Mouse (Mus musculus) kidney, embryonic 16.5 days (tissue): ENCODE results near the gene 4930524B15Rik. TPM values are rescaled to one million over a fixed set of nuclear protein-coding genes. Genes with fewer than 3 reads are reported as not detected.
"Not testable (repeated sequence)": the region's sequence is repeated elsewhere in the genome, so short reads cannot be mapped to it uniquely, and the experiment has no call there.

Source experiments
- ATAC-seq: fragments of 200-750 bp; cut with Nextera tagmentation; 2 replicates; pipeline ENCODE4 v1.8.0; 2017; ENCODE audit warnings: moderate TSS enrichment; ENCODE audit not compliant: low FRiP score, low TSS enrichment
- H3K27ac ChIP-seq: fragments of 300-500 bp; sonication (generic); 2 replicates; pipeline ENCODE4 v1.5.1; 2014; ENCODE audit warnings: low read length
- H3K27me3 ChIP-seq: fragments of 300-500 bp; sonication (generic); 2 replicates; pipeline ENCODE4 v1.6.1; 2014; ENCODE audit warnings: low read length, control low read depth, mixed read lengths; ENCODE audit not compliant: insufficient read depth
- H3K36me3 ChIP-seq: fragments of 300-500 bp; sonication (generic); 2 replicates; pipeline ENCODE4 v1.6.1; 2014; ENCODE audit warnings: low read length, control low read depth, mixed read lengths; ENCODE audit not compliant: insufficient read depth
- H3K4me1 ChIP-seq: fragments of 300-500 bp; sonication (generic); 2 replicates; pipeline ENCODE4 v1.6.1; 2014; ENCODE audit warnings: low read length, control low read depth, mixed read lengths; ENCODE audit not compliant: insufficient read depth
- H3K4me2 ChIP-seq: fragments of 300-500 bp; sonication (generic); replicated peaks from 2 replicates; pipeline ENCODE4 v1.6.1; 2014; ENCODE audit warnings: low read depth, low read length
- H3K4me3 ChIP-seq: fragments of 300-500 bp; sonication (generic); 2 replicates; pipeline ENCODE4 v1.5.1; 2014; ENCODE audit warnings: mild to moderate bottlenecking, low read length
- H3K9ac ChIP-seq: fragments of 300-500 bp; sonication (generic); replicated peaks from 2 replicates; pipeline ENCODE4 v1.6.1; 2014; ENCODE audit warnings: low read length
- H3K9me3 ChIP-seq: fragments of 300-500 bp; sonication (generic); 2 replicates; pipeline ENCODE4 v1.6.1; 2016; ENCODE audit warnings: low read length, control low read depth
- WGBS: fragments of 180-500 bp; shearing (Covaris S2); extraction: QIAGEN DNeasy Blood & Tissue Kit; methylation state at CpG from one replicate; pipeline ENCODE4 v1.1.7; 2014; 5-methylcytosine and 5-hydroxymethylcytosine counted together
- polyA plus RNA-seq: library from polyadenylated mRNA; unstranded; fragments of >200 nt; fragmentation: Nextera tagmentation; extraction: Ambion mirVana; gene quantifications from 2 replicates; pipeline ENCODE4 v1.2.1, GENCODE M21; 2015

Gene 4930524B15Rik
- polyA plus RNA-seq, 1 experiment from 2014 or later: not detected

GRCm38 (mm10) chr11:31948462-31949330 lies 16.7 kb upstream of the 4930524B15Rik start:
- Histone ChIP-seq H3K27ac (no peak overlapping the region), H3K9ac (peak overlapping the region; percentile 33), H3K4me2 (peak overlapping the region; percentile 61), H3K27me3 (peaks cover 3% of the 10 kb centered on the region; the same call in 1 of the 2 replicates), H3K4me3 (peak overlapping the region; percentile 52), H3K9me3 (no peaks in the 10 kb centered on the region), H3K36me3 (no peaks in the 10 kb centered on the region), H3K4me1 (peaks cover 7% of the 10 kb centered on the region)
- WGBS: 27% methylated on average over 15 of the region's 15 CpGs
- peak; percentile 63; the same call in 1 of the 2 replicates for ATAC-seq

GRCm38 (mm10) chr11:31949331-31949785 lies 16.0 kb upstream of the 4930524B15Rik start:
- Histone ChIP-seq H3K4me2 (peak overlapping the region; percentile 61), H3K27me3 (peaks cover 3% of the 10 kb centered on the region; the same call in 1 of the 2 replicates), H3K4me3 (peak overlapping the region; percentile 52), H3K9ac (peak overlapping the region; percentile 33), H3K9me3 (no peaks in the 10 kb centered on the region), H3K4me1 (peaks cover 7% of the 10 kb centered on the region), H3K27ac (no peak overlapping the region), H3K36me3 (no peaks in the 10 kb centered on the region)
- WGBS: 3% methylated on average over 17 of the region's 17 CpGs
- peak; percentile 71 for ATAC-seq

- Histone ChIP-seq H3K9ac (no peak overlapping the region), H3K4me3 (no peak overlapping the region), H3K4me1 (no peaks in the 10 kb centered on the region), H3K27me3 (no peaks in the 10 kb centered on the region), H3K27ac (no peak overlapping the region), H3K4me2 (no peak overlapping the region), H3K36me3 (no peaks in the 10 kb centered on the region), H3K9me3 (no peaks in the 10 kb centered on the region)
- ATAC-seq: no peak
These were observed 5.3 kb upstream of the 4930524B15Rik start for GRCm38 (mm10) chr11:31960071-31960470.

- H3K4me2 ChIP-seq: no peak overlapping the region
- no peaks in the 10 kb centered on the region for H3K9me3 ChIP-seq
- WGBS: 95% methylated on average over 1 of the region's 1 CpGs
- no peaks in the 10 kb centered on the region for H3K36me3 ChIP-seq
- no peak overlapping the region for H3K4me3 ChIP-seq
- ATAC-seq: no peak
- H3K27me3 ChIP-seq: no peaks in the 10 kb centered on the region
- 0 out of 2 replicates have a peak, but pooled peaks cover 6% of the 10 kb centered on the region for H3K4me1 ChIP-seq
- no peak overlapping the region for H3K27ac ChIP-seq
- no peak overlapping the region for H3K9ac ChIP-seq
These were observed 1.4 kb upstream of the 4930524B15Rik start for GRCm38 (mm10) chr11:31963993-31964392.

- no peak overlapping the region for H3K4me3 ChIP-seq
- peaks cover 1% of the 10 kb centered on the region; the same call in 1 of the 2 replicates for H3K9me3 ChIP-seq
- no peaks in the 10 kb centered on the region for H3K36me3 ChIP-seq
- 76% methylated on average over 4 of the region's 4 CpGs for WGBS
- H3K4me1 ChIP-seq: no peaks in the 10 kb centered on the region
- no peak overlapping the region for H3K4me2 ChIP-seq
- H3K9ac ChIP-seq: no peak overlapping the region
- H3K27ac ChIP-seq: no peak overlapping the region
- no peaks in the 10 kb centered on the region for H3K27me3 ChIP-seq
- ATAC-seq: no peak
These were observed 8.7 kb downstream of the 4930524B15Rik start for GRCm38 (mm10) chr11:31974132-31974531.

- H3K4me1 ChIP-seq: no peaks in the 10 kb centered on the region
- H3K27ac ChIP-seq: no peak overlapping the region
- ATAC-seq: no peak
- peaks cover 4% of the 10 kb centered on the region; the same call in 1 of the 2 replicates for H3K9me3 ChIP-seq
- H3K9ac ChIP-seq: no peak overlapping the region
- no peak overlapping the region for H3K4me3 ChIP-seq
- WGBS: 59% methylated on average over 8 of the region's 8 CpGs
- no peaks in the 10 kb centered on the region for H3K36me3 ChIP-seq
- no peaks in the 10 kb centered on the region for H3K27me3 ChIP-seq
- H3K4me2 ChIP-seq: no peak overlapping the region
These were observed 9.4 kb downstream of the 4930524B15Rik start for GRCm38 (mm10) chr11:31974826-31975225.

- no peaks in the 10 kb centered on the region for H3K36me3 ChIP-seq
- H3K9ac ChIP-seq: no peak overlapping the region
- H3K4me1 ChIP-seq: no peaks in the 10 kb centered on the region
- ATAC-seq: no peak
- H3K27me3 ChIP-seq: no peaks in the 10 kb centered on the region
- H3K27ac ChIP-seq: no peak overlapping the region
- H3K4me2 ChIP-seq: no peak overlapping the region
- no peak overlapping the region for H3K4me3 ChIP-seq
- peaks cover 7% of the 10 kb centered on the region; the same call in 1 of the 2 replicates for H3K9me3 ChIP-seq
- 83% methylated on average over 5 of the region's 5 CpGs for WGBS
These were observed 10.3 kb downstream of the 4930524B15Rik start for GRCm38 (mm10) chr11:31975678-31976077.

GRCm38 (mm10) chr11:31976137-31976536 lies 10.7 kb downstream of the 4930524B15Rik start:
- Histone ChIP-seq H3K9ac (no peak overlapping the region), H3K36me3 (no peaks in the 10 kb centered on the region), H3K9me3 (peaks cover 7% of the 10 kb centered on the region; the same call in 1 of the 2 replicates), H3K27ac (no peak overlapping the region), H3K27me3 (no peaks in the 10 kb centered on the region), H3K4me1 (no peaks in the 10 kb centered on the region), H3K4me2 (no peak overlapping the region), H3K4me3 (no peak overlapping the region)
- 64% methylated on average over 5 of the region's 5 CpGs for whole genome bisulfite sequencing
- no peak for ATAC-seq

- H3K27ac ChIP-seq, H3K9me3 ChIP-seq, H3K27me3 ChIP-seq, H3K4me3 ChIP-seq, H3K36me3 ChIP-seq, H3K4me1 ChIP-seq, ATAC-seq, H3K9ac ChIP-seq, H3K4me2 ChIP-seq: not testable (repeated sequence)
- 95% methylated on average over 5 of the region's 5 CpGs for WGBS
These were observed 14.7 kb downstream of the 4930524B15Rik start for GRCm38 (mm10) chr11:31980089-31980488.

- H3K4me3 ChIP-seq: no peak overlapping the region
- H3K4me2 ChIP-seq: no peak overlapping the region
- 91% methylated on average over 7 of the region's 7 CpGs for WGBS
- ATAC-seq: no peak
- H3K36me3 ChIP-seq: no peaks in the 10 kb centered on the region
- H3K27ac ChIP-seq: no peak overlapping the region
- H3K9ac ChIP-seq: no peak overlapping the region
- peaks cover 7% of the 10 kb centered on the region; the same call in 1 of the 2 replicates for H3K9me3 ChIP-seq
- H3K4me1 ChIP-seq: no peaks in the 10 kb centered on the region
- no peaks in the 10 kb centered on the region for H3K27me3 ChIP-seq
These were observed 16.4 kb downstream of the 4930524B15Rik start for GRCm38 (mm10) chr11:31981830-31982229.
